Mouse (Mus musculus): ENCODE data around the gene Dnajc6. TPM values are rescaled to one million over a fixed set of nuclear protein-coding genes. Genes with fewer than 3 reads are reported as not detected.
A peak's percentile ranks its signal among the peaks of the same experiment; 100 is the strongest.

Dnajc6 gene
- polyA plus RNA-seq, 1 experiment from 2014 or later, result 22.0 TPM

DNA sequence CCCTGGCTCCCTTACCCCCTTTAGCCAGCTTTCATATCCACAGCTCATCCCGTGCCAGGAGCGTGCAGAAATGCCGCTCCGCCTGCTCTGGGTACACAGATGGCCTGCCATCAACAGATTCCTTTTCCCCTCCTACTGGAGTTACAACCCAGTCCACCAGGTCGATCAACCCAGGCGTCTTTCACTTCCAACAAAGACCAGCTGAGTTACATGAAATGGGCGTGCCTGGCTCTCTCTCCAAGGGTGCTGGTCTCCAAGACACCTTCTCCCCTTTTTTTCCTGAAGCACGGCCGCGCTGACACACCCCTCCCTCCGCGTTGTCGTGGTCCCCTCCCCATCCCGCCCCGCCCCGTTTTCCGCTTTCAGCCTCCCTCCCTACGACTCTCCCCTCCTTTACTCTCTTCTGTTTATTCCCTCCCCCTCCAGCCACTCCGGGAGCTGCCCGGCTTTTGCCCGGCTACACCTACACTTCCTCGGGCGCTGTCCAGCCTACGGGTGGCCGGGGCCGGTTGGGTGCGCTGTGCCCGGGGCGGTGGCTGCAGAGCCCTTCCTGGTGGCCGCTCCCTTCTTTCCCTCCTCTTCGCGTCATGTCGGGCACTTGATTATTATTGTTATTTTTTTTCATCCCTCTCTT lies 53.6 kb downstream of the Dnajc6 start:
- Histone ChIP-seq H3K9ac (ENCODE audit: low read length) (peak overlapping the region; percentile 80), H3K9me3 (replicated peaks; ENCODE audit: control insufficient read depth, low read length) (no peaks in the 10 kb centered on the region), H3K27ac (ENCODE audit: low read depth, low read length) (peak overlapping the region; percentile 93), H3K4me1 (ENCODE audit: control insufficient read depth, insufficient read depth, low read length) (peaks cover 5% of the 10 kb centered on the region), H3K4me2 (ENCODE audit: low read length) (peak overlapping the region; percentile 73), H3K27me3 (replicated peaks; ENCODE audit: control insufficient read depth, insufficient read depth, low read length) (no peaks in the 10 kb centered on the region), H3K36me3 (ENCODE audit: control insufficient read depth, insufficient read depth, low read length) (no peaks in the 10 kb centered on the region), H3K4me3 (ENCODE audit: low read depth, low read length) (peak overlapping the region; percentile 59)
- ATAC-seq (peak; percentile 83), DNase-seq (ENCODE audit: low spot score) (peak; percentile 67)
- WGBS, result 1% methylated on average over 32 of the region's 33 CpGs

DNA sequence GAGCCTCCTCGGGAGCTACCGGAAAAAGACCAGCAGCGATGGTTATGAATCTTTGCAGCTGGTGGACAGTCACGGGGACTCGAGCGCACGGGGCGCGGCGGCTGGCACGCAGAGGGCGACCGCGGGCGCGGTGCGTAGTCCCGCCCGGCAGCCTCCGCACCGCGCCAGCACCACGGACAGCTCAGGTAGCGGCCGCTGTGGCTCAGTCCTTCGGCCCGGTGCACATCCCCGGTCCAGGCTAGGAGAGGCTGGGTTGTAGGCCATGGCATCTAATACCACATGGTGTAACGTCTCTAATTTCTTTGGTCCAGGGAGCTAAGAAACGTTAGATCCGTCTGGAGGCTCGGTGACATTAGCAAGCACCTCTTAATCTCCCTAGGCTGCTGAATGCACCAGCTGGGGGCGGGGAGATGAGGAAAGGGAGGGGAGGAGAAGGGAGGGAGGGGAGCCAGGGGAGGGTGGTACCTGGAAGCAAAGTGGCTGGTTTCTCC lies 54.3 kb downstream of the Dnajc6 start:
- Histone ChIP-seq H3K9ac (ENCODE audit: low read length) (peak overlapping the region; percentile 80), H3K27me3 (replicated peaks; ENCODE audit: control insufficient read depth, insufficient read depth, low read length) (no peaks in the 10 kb centered on the region), H3K4me2 (ENCODE audit: low read length) (peak overlapping the region; percentile 73), H3K4me1 (ENCODE audit: control insufficient read depth, insufficient read depth, low read length) (peaks cover 5% of the 10 kb centered on the region), H3K9me3 (replicated peaks; ENCODE audit: control insufficient read depth, low read length) (no peaks in the 10 kb centered on the region), H3K36me3 (ENCODE audit: control insufficient read depth, insufficient read depth, low read length) (no peaks in the 10 kb centered on the region), H3K27ac (ENCODE audit: low read depth, low read length) (peak overlapping the region; percentile 93), H3K4me3 (ENCODE audit: low read depth, low read length) (peak overlapping the region; percentile 59)
- WGBS, result under 1% methylated on average over 33 of the region's 33 CpGs
- DNase-seq (ENCODE audit: low spot score) (peak; percentile 74), ATAC-seq (peak; percentile 83)

DNA sequence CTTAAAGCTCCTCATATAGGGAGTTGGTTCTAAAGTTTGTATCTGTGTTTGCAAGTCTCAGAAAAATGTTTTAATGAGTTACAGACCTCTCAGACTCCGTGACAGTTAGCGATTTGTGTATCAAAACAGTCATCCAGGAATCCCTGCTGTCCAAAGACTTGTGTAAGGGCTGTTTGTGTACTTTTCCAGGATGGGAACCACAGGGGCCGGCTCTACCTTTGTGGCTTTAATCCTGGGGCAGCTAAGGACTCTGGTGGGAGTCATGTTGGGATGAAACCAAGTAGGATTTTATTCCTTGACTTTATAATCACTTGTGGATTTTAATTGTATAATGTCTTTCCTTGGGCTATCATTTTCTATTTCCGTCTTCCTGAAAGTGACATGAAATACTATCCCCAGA lies 55.0 kb downstream of the Dnajc6 start:
- ATAC-seq (no peak), DNase-seq (ENCODE audit: low spot score) (no peak)
- Histone ChIP-seq H3K9me3 (replicated peaks; ENCODE audit: control insufficient read depth, low read length) (no peaks in the 10 kb centered on the region), H3K27ac (ENCODE audit: low read depth, low read length) (no peak overlapping the region), H3K36me3 (ENCODE audit: control insufficient read depth, insufficient read depth, low read length) (no peaks in the 10 kb centered on the region), H3K4me2 (ENCODE audit: low read length) (peak overlapping the region; percentile 73), H3K4me3 (ENCODE audit: low read depth, low read length) (peak overlapping the region; percentile 59), H3K9ac (ENCODE audit: low read length) (peak overlapping the region; percentile 80; the same call in 1 of the 2 replicates), H3K4me1 (ENCODE audit: control insufficient read depth, insufficient read depth, low read length) (peaks cover 5% of the 10 kb centered on the region), H3K27me3 (replicated peaks; ENCODE audit: control insufficient read depth, insufficient read depth, low read length) (no peaks in the 10 kb centered on the region)
- WGBS, result 17% methylated on average over 4 of the region's 4 CpGs

DNA sequence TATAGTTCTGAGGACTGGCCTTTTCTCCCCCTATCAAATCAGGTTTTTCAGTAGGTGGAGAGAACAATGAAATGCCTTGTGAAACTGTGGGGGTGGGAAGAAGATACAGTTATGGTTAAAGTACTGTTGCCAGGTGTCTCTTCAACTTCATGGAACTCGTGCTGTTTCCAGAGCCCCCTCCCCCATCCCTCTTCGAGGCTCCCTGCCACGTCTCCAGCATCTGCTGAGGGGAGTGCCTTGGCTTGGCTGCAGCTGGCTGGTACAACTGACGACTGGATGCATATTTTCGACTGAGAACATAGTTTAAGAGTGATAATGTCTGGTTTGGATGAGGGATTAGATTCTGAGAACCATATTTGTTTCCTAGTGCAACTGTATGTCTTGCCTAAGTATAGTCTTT lies 55.9 kb downstream of the Dnajc6 start:
- Histone ChIP-seq H3K4me1 (ENCODE audit: control insufficient read depth, insufficient read depth, low read length) (peaks cover 5% of the 10 kb centered on the region), H3K36me3 (ENCODE audit: control insufficient read depth, insufficient read depth, low read length) (no peaks in the 10 kb centered on the region), H3K9me3 (replicated peaks; ENCODE audit: control insufficient read depth, low read length) (no peaks in the 10 kb centered on the region), H3K9ac (ENCODE audit: low read length) (no peak overlapping the region), H3K27ac (ENCODE audit: low read depth, low read length) (no peak overlapping the region), H3K27me3 (replicated peaks; ENCODE audit: control insufficient read depth, insufficient read depth, low read length) (no peaks in the 10 kb centered on the region), H3K4me3 (ENCODE audit: low read depth, low read length) (no peak overlapping the region), H3K4me2 (ENCODE audit: low read length) (peak overlapping the region; percentile 73)
- WGBS, result 16% methylated on average over 5 of the region's 5 CpGs
- no peak for ATAC-seq
- DNase-seq (ENCODE audit: low spot score), result peak; percentile 38

DNA sequence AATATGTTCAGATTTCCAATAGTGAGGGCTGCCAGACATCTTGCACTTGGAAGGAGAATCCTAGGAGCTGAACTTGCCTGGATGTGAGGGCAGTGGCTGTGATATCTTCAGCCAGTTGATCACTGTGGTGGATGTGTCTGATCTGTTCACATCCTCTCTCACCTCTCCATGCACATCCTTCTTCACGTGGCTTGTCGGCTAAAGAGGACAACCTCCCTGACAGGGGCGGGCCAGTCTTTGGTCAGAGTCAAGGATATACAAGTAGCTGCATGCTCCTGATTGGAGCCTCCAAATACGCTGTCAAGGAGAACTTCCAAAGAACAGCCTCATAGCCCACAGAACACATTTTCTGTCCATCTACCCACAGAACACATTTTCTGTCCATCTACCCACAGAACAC lies 58.6 kb downstream of the Dnajc6 start:
- ATAC-seq (no peak), DNase-seq (ENCODE audit: low spot score) (no peak)
- Histone ChIP-seq H3K9me3 (replicated peaks; ENCODE audit: control insufficient read depth, low read length) (no peaks in the 10 kb centered on the region), H3K27me3 (replicated peaks; ENCODE audit: control insufficient read depth, insufficient read depth, low read length) (no peaks in the 10 kb centered on the region), H3K36me3 (ENCODE audit: control insufficient read depth, insufficient read depth, low read length) (no peaks in the 10 kb centered on the region), H3K27ac (ENCODE audit: low read depth, low read length) (no peak overlapping the region), H3K9ac (ENCODE audit: low read length) (no peak overlapping the region), H3K4me3 (ENCODE audit: low read depth, low read length) (no peak overlapping the region), H3K4me2 (ENCODE audit: low read length) (no peak overlapping the region), H3K4me1 (ENCODE audit: control insufficient read depth, insufficient read depth, low read length) (peaks cover 5% of the 10 kb centered on the region; the same call in 1 of the 2 replicates)
- WGBS, result 94% methylated on average over 4 of the region's 4 CpGs

DNA sequence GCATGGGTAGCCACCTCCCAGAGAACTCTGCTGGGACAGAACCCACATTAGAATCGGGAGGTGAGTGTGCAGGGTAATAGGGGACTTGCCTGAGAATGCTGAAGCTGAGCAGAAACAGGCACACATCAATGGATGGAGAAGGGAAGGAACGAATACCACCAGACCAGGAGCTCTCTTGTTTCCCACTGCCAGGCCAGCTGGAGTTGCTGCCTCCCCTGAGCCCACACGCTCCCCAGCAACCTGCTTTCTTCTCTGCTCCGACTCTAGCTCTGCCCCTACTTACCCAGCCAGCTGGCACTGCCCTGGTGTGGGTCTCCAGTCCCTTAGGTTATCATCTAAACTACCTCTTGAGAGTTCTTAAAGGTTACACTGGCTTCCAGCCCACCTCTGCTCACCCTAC lies 63.7 kb downstream of the Dnajc6 start:
- no peaks in the 10 kb centered on the region for H3K9me3 ChIP-seq (replicated peaks; ENCODE audit: control insufficient read depth, low read length)
- no peak overlapping the region for H3K4me2 ChIP-seq (ENCODE audit: low read length)
- H3K36me3 ChIP-seq (ENCODE audit: control insufficient read depth, insufficient read depth, low read length), result no peaks in the 10 kb centered on the region
- H3K4me1 ChIP-seq (ENCODE audit: control insufficient read depth, insufficient read depth, low read length), result no peaks in the 10 kb centered on the region
- H3K27ac ChIP-seq (ENCODE audit: low read depth, low read length), result no peak overlapping the region
- DNase-seq (ENCODE audit: low spot score) (no peak), ATAC-seq (no peak)
- no peak overlapping the region for H3K9ac ChIP-seq (ENCODE audit: low read length)
- H3K4me3 ChIP-seq (ENCODE audit: low read depth, low read length), result no peak overlapping the region
- WGBS, result 82% methylated on average over 4 of the region's 4 CpGs
- no peaks in the 10 kb centered on the region for H3K27me3 ChIP-seq (replicated peaks; ENCODE audit: control insufficient read depth, insufficient read depth, low read length)

- Histone ChIP-seq H3K9me3 (replicated peaks; ENCODE audit: control insufficient read depth, low read length) (no peaks in the 10 kb centered on the region), H3K4me1 (ENCODE audit: control insufficient read depth, insufficient read depth, low read length) (no peaks in the 10 kb centered on the region), H3K27ac (ENCODE audit: low read depth, low read length) (no peak overlapping the region), H3K27me3 (replicated peaks; ENCODE audit: control insufficient read depth, insufficient read depth, low read length) (no peaks in the 10 kb centered on the region), H3K36me3 (ENCODE audit: control insufficient read depth, insufficient read depth, low read length) (no peaks in the 10 kb centered on the region), H3K4me2 (ENCODE audit: low read length) (no peak overlapping the region), H3K4me3 (ENCODE audit: low read depth, low read length) (no peak overlapping the region), H3K9ac (ENCODE audit: low read length) (no peak overlapping the region)
- ATAC-seq, result no peak
- 78% methylated on average over 7 of the region's 7 CpGs for WGBS
- DNase-seq (ENCODE audit: low spot score), result no peak
These were observed 66.4 kb downstream of the Dnajc6 start for GRCm38 (mm10) chr4:101562836-101563235.

DNA sequence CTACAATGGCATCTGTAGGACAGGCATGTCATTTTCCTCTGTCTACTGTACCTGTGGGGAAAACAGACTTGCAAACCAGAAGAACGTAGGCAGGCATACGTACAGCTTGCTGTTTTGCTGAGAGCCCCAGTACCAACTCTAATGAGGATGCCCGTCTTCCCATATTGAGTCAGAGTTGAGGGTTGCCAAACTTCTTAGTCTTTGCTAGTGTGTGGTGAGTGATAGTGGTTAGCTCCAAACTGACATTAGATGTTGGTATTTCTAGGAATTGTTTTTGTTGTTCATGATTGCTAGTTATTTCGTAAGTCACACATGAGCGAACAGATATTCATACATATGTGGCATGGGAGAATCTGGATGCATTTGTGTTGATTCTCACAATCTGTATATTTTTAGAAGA lies 67.2 kb downstream of the Dnajc6 start:
- Histone ChIP-seq H3K4me3 (ENCODE audit: low read depth, low read length) (no peak overlapping the region), H3K9me3 (replicated peaks; ENCODE audit: control insufficient read depth, low read length) (no peaks in the 10 kb centered on the region), H3K27ac (ENCODE audit: low read depth, low read length) (no peak overlapping the region), H3K4me2 (ENCODE audit: low read length) (no peak overlapping the region), H3K9ac (ENCODE audit: low read length) (no peak overlapping the region), H3K4me1 (ENCODE audit: control insufficient read depth, insufficient read depth, low read length) (no peaks in the 10 kb centered on the region), H3K27me3 (replicated peaks; ENCODE audit: control insufficient read depth, insufficient read depth, low read length) (no peaks in the 10 kb centered on the region), H3K36me3 (ENCODE audit: control insufficient read depth, insufficient read depth, low read length) (no peaks in the 10 kb centered on the region)
- ATAC-seq (no peak), DNase-seq (ENCODE audit: low spot score) (no peak)
- 92% methylated on average over 5 of the region's 5 CpGs for WGBS

- no peaks in the 10 kb centered on the region for H3K36me3 ChIP-seq (ENCODE audit: control insufficient read depth, insufficient read depth, low read length)
- H3K4me3 ChIP-seq (ENCODE audit: low read depth, low read length), result no peak overlapping the region
- H3K4me2 ChIP-seq (ENCODE audit: low read length), result no peak overlapping the region
- ATAC-seq (no peak), DNase-seq (ENCODE audit: low spot score) (no peak)
- H3K9ac ChIP-seq (ENCODE audit: low read length), result no peak overlapping the region
- WGBS, result 85% methylated on average over 4 of the region's 4 CpGs
- H3K27ac ChIP-seq (ENCODE audit: low read depth, low read length), result no peak overlapping the region
- H3K4me1 ChIP-seq (ENCODE audit: control insufficient read depth, insufficient read depth, low read length), result no peaks in the 10 kb centered on the region
- H3K27me3 ChIP-seq (replicated peaks; ENCODE audit: control insufficient read depth, insufficient read depth, low read length), result no peaks in the 10 kb centered on the region
- no peaks in the 10 kb centered on the region for H3K9me3 ChIP-seq (replicated peaks; ENCODE audit: control insufficient read depth, low read length)
These were observed 68.4 kb downstream of the Dnajc6 start for GRCm38 (mm10) chr4:101564746-101565417.
